Mouse (Mus musculus): Measurements from ENCODE around the gene Unc13d. TPM values are rescaled to one million over a fixed set of nuclear protein-coding genes. Genes with fewer than 3 reads are reported as not detected.
"Not testable (repeated sequence)": the region's sequence is repeated elsewhere in the genome, so short reads cannot be mapped to it uniquely, and the experiment has no call there.

Unc13d gene
- polyA plus RNA-seq, 1 experiment from 2014 or later: 0.19 TPM

- H3K9me3 ChIP-seq (replicated peaks; ENCODE audit: control insufficient read depth, low read length); ATAC-seq; H3K4me2 ChIP-seq (ENCODE audit: low read length); H3K27me3 ChIP-seq (replicated peaks; ENCODE audit: control insufficient read depth, insufficient read depth, low read length); H3K4me1 ChIP-seq (ENCODE audit: control insufficient read depth, insufficient read depth, low read length); DNase-seq (ENCODE audit: low spot score); H3K27ac ChIP-seq (ENCODE audit: low read depth, low read length); H3K4me3 ChIP-seq (ENCODE audit: low read depth, low read length); H3K9ac ChIP-seq (ENCODE audit: low read length): not testable (repeated sequence)
- WGBS: 88% methylated on average over 4 of the region's 4 CpGs
- H3K36me3 ChIP-seq (ENCODE audit: control insufficient read depth, insufficient read depth, low read length): peaks cover 24% of the 10 kb centered on the region; the same call in 1 of the 2 replicates
Observed at GRCm38 (mm10) chr11:116018867-116019266, 58.9 kb downstream of the Unc13d start.

DNA sequence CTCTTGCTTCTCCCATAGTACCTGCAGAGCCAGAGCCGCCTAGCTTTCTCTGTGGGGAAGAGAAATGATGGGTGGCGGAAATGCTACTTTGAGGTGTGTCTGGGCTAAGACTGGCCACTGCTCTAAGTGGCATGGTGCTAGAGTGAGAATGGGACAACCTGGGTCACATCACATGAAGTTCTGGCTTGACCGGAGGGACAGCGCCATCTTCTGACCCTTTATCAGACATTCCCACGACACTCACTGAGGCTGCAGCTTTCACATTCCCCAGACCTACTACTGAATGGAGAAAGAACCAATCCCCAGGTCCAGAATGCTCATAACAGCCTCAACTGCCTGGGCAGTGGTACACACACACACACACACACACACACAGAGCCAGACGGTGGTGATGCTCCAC is 59.7 kb downstream of the Unc13d start:
- no peak for DNase-seq (ENCODE audit: low spot score)
- Histone ChIP-seq H3K4me3 (ENCODE audit: low read depth, low read length) (no peak overlapping the region), H3K4me2 (ENCODE audit: low read length) (no peak overlapping the region), H3K9me3 (replicated peaks; ENCODE audit: control insufficient read depth, low read length) (no peaks in the 10 kb centered on the region), H3K9ac (ENCODE audit: low read length) (no peak overlapping the region), H3K36me3 (ENCODE audit: control insufficient read depth, insufficient read depth, low read length) (peaks cover 20% of the 10 kb centered on the region; the same call in 1 of the 2 replicates), H3K27me3 (replicated peaks; ENCODE audit: control insufficient read depth, insufficient read depth, low read length) (no peaks in the 10 kb centered on the region), H3K4me1 (ENCODE audit: control insufficient read depth, insufficient read depth, low read length) (peaks cover 7% of the 10 kb centered on the region; the same call in 1 of the 2 replicates), H3K27ac (ENCODE audit: low read depth, low read length) (no peak overlapping the region)
- WGBS: 29% methylated on average over 6 of the region's 6 CpGs
- no peak for ATAC-seq

- Histone ChIP-seq H3K27me3 (replicated peaks; ENCODE audit: control insufficient read depth, insufficient read depth, low read length) (no peaks in the 10 kb centered on the region), H3K27ac (ENCODE audit: low read depth, low read length) (no peak overlapping the region), H3K9ac (ENCODE audit: low read length) (no peak overlapping the region), H3K4me2 (ENCODE audit: low read length) (no peak overlapping the region), H3K36me3 (ENCODE audit: control insufficient read depth, insufficient read depth, low read length) (no peaks in the 10 kb centered on the region), H3K4me3 (ENCODE audit: low read depth, low read length) (no peak overlapping the region), H3K4me1 (ENCODE audit: control insufficient read depth, insufficient read depth, low read length) (no peaks in the 10 kb centered on the region; the same call in 1 of the 2 replicates), H3K9me3 (replicated peaks; ENCODE audit: control insufficient read depth, low read length) (no peaks in the 10 kb centered on the region)
- DNase-seq (ENCODE audit: low spot score) (no peak), ATAC-seq (no peak)
- WGBS: 42% methylated on average over 8 of the region's 8 CpGs
Observed at GRCm38 (mm10) chr11:116014821-116015220, 62.9 kb downstream of the Unc13d start.

DNA sequence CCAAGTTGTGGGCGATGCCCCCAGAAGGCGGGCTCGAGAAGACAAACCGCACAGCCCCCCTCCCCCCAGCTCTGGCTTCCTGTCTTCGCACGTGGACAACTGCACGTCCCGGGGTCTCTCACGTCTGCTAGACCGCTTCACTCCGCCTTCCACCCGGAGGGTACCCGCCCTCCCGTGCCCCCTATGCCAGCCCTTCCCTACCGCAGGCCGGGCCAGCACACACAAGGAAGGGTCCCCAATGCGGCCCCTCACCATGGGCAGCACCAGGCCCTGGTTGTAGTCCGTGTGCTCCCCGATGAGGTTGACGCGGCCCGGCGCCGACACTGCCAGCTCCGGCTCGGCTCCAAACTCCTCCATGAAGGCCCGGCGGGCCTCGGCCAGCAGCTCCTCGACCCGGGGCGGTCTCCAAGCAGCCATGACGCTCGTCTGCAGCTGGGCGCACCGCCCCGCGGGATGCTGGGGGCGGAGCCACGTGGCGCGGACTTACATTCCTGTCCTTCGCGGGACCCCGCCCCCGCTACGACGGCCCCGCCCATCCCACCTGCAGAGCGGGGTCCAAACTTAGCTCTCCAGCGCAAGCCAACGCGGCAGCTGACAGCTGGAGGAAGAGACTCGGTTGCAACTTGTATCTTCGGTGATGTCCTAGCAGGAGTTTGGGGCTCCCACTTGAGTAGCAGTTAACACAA is 65.4 kb downstream of the Unc13d start, which contains the start of gene Galk1:
TSS of gene Galk1 (minus strand) at position 458 of the 686 bp plus-strand sequence.
- WGBS: under 1% methylated on average over 54 of the region's 55 CpGs

More for the DNA sequence above, 65.4 kb downstream of the Unc13d start, which contains the start of gene Galk1:
- Histone ChIP-seq H3K4me1 (ENCODE audit: control insufficient read depth, insufficient read depth, low read length) (no peaks in the 10 kb centered on the region; the same call in 1 of the 2 replicates), H3K9me3 (replicated peaks; ENCODE audit: control insufficient read depth, low read length) (no peaks in the 10 kb centered on the region), H3K27ac (ENCODE audit: low read depth, low read length) (peak within 1 kb of the TSS; percentile 78), H3K9ac (ENCODE audit: low read length) (peak within 1 kb of the TSS; percentile 79), H3K4me3 (ENCODE audit: low read depth, low read length) (peak within 1 kb of the TSS; percentile 54), H3K4me2 (ENCODE audit: low read length) (peak within 1 kb of the TSS; percentile 79), H3K27me3 (replicated peaks; ENCODE audit: control insufficient read depth, insufficient read depth, low read length) (no peaks in the 10 kb centered on the region), H3K36me3 (ENCODE audit: control insufficient read depth, insufficient read depth, low read length) (peaks cover 12% of the 10 kb centered on the region)
- peak; percentile 87 for ATAC-seq
- DNase-seq (ENCODE audit: low spot score): peak; percentile 86

Other genes starting within 250 kb of the Unc13d start
- not detected in 2 replicates for gene Myo15b, start 219.6 kb downstream of the Unc13d start, polyA plus RNA-seq (2014; fragmentation: Nextera tagmentation; extraction: Ambion mirVana)
- 0.52 and 1.6 TPM in 2 replicates for gene Smim5, start 178.0 kb downstream of the Unc13d start, polyA plus RNA-seq (2014; fragmentation: Nextera tagmentation; extraction: Ambion mirVana)
- gene Smim6, start 165.9 kb downstream of the Unc13d start, polyA plus RNA-seq (2014; fragmentation: Nextera tagmentation; extraction: Ambion mirVana): 0.18 and 0.22 TPM in 2 replicates
- gene Sap30bp, start 144.7 kb downstream of the Unc13d start, polyA plus RNA-seq (2014; fragmentation: Nextera tagmentation; extraction: Ambion mirVana): 55.8 and 56.5 TPM in 2 replicates
- 16.5 and 20.4 TPM in 2 replicates for gene Recql5, start 144.5 kb downstream of the Unc13d start, polyA plus RNA-seq (2014; fragmentation: Nextera tagmentation; extraction: Ambion mirVana)
- gene Itgb4, start 103.3 kb downstream of the Unc13d start, polyA plus RNA-seq (2014; fragmentation: Nextera tagmentation; extraction: Ambion mirVana): 0.48 and 0.62 TPM in 2 replicates
- gene Galk1, start 65.2 kb downstream of the Unc13d start, polyA plus RNA-seq (2014; fragmentation: Nextera tagmentation; extraction: Ambion mirVana): 53.9 and 59.5 TPM in 2 replicates
- 2,620 and 3,081 TPM in 2 replicates for gene H3f3b, start 50.0 kb downstream of the Unc13d start, polyA plus RNA-seq (2014; fragmentation: Nextera tagmentation; extraction: Ambion mirVana)
- gene Unk, start 47.6 kb downstream of the Unc13d start, polyA plus RNA-seq (2014; fragmentation: Nextera tagmentation; extraction: Ambion mirVana): 23.4 and 24.9 TPM in 2 replicates
- gene Wbp2, start 9.0 kb upstream of the Unc13d start, polyA plus RNA-seq (2014; fragmentation: Nextera tagmentation; extraction: Ambion mirVana): 145 and 166 TPM in 2 replicates
- 4.0 and 6.0 TPM in 2 replicates for gene Trim47, start 49.2 kb upstream of the Unc13d start, polyA plus RNA-seq (2014; fragmentation: Nextera tagmentation; extraction: Ambion mirVana)
- 0.97 and 1.1 TPM in 2 replicates for gene Trim65, start 53.2 kb upstream of the Unc13d start, polyA plus RNA-seq (2014; fragmentation: Nextera tagmentation; extraction: Ambion mirVana)
- gene Mrpl38, start 60.9 kb upstream of the Unc13d start, polyA plus RNA-seq (2014; fragmentation: Nextera tagmentation; extraction: Ambion mirVana): 79.6 and 83.4 TPM in 2 replicates
- 25.9 and 44.4 TPM in 2 replicates for gene Fbf1, start 90.2 kb upstream of the Unc13d start, polyA plus RNA-seq (2014; fragmentation: Nextera tagmentation; extraction: Ambion mirVana)
- 81.8 and 83.2 TPM in 2 replicates for gene Ten1, start 120.9 kb upstream of the Unc13d start, polyA plus RNA-seq (2014; fragmentation: Nextera tagmentation; extraction: Ambion mirVana)
- 48.1 and 56.3 TPM in 2 replicates for gene Acox1, start 121.1 kb upstream of the Unc13d start, polyA plus RNA-seq (2014; fragmentation: Nextera tagmentation; extraction: Ambion mirVana)
- gene Evpl, start 160.1 kb upstream of the Unc13d start, polyA plus RNA-seq (2014; fragmentation: Nextera tagmentation; extraction: Ambion mirVana): 0.11 and 0.17 TPM in 2 replicates
- 53.2 and 60.4 TPM in 2 replicates for gene Srp68, start 196.3 kb upstream of the Unc13d start, polyA plus RNA-seq (2014; fragmentation: Nextera tagmentation; extraction: Ambion mirVana)
- 0.09 and 0.11 TPM in 2 replicates for gene Galr2, start 203.0 kb upstream of the Unc13d start, polyA plus RNA-seq (2014; fragmentation: Nextera tagmentation; extraction: Ambion mirVana)
- gene Exoc7, start 229.3 kb upstream of the Unc13d start, polyA plus RNA-seq (2014; fragmentation: Nextera tagmentation; extraction: Ambion mirVana): 107 and 114 TPM in 2 replicates

All from forebrain, embryonic 14.5 days (tissue).